Mouse (Mus musculus) T-helper 1 cell (primary cell): ENCODE data around the gene Atxn7l1.

Experiments
- in situ Hi-C: fragments of 300-600 bp; cut with MboI, MseI; formaldehyde crosslinking; loops from one replicate; pipeline ENCODE4 v1.15.1; 2025; ENCODE audit warnings: high pct_unique_total_duplicates

Gene Atxn7l1

GRCm38 (mm10) chr12:33314924-33315643 is 167.6 kb downstream of the Atxn7l1 start:
- in situ Hi-C loops = no loop called here

- in situ Hi-C loops = no loop called here
These were observed 168.3 kb downstream of the Atxn7l1 start for GRCm38 (mm10) chr12:33315804-33316203.

- in situ Hi-C loops = no loop called here
These were observed 170.5 kb downstream of the Atxn7l1 start for GRCm38 (mm10) chr12:33317792-33318530.

GRCm38 (mm10) chr12:33322547-33322946 is 175.1 kb downstream of the Atxn7l1 start:
- in situ Hi-C loops = no loop called here

GRCm38 (mm10) chr12:33323821-33324220 is 176.3 kb downstream of the Atxn7l1 start:
- in situ Hi-C loops = no loop called here

GRCm38 (mm10) chr12:33325424-33325823 is 177.9 kb downstream of the Atxn7l1 start:
- in situ Hi-C loops = no loop called here

GRCm38 (mm10) chr12:33332046-33332445 is 184.6 kb downstream of the Atxn7l1 start:
- in situ Hi-C loops = no loop called here

- in situ Hi-C loops = no loop called here
These were observed 185.3 kb downstream of the Atxn7l1 start for GRCm38 (mm10) chr12:33332796-33333195.

- in situ Hi-C loops = no loop called here
These were observed 186.4 kb downstream of the Atxn7l1 start for GRCm38 (mm10) chr12:33333914-33334313.

- in situ Hi-C loops = no loop called here
These were observed 187.0 kb downstream of the Atxn7l1 start for GRCm38 (mm10) chr12:33334511-33334910.

- in situ Hi-C loops = loop anchor here (5.0 kb wide), 1 partner anchor 308 kb away; no protein-coding TSS in a partner anchor
These were observed 187.5 kb downstream of the Atxn7l1 start for GRCm38 (mm10) chr12:33334951-33335350.

GRCm38 (mm10) chr12:33335410-33335809 is 187.9 kb downstream of the Atxn7l1 start:
- in situ Hi-C loops = loop anchor here (5.0 kb wide), 1 partner anchor 308 kb away; no protein-coding TSS in a partner anchor

- in situ Hi-C loops = loop anchor here (5.0 kb wide), 1 partner anchor 309 kb away; no protein-coding TSS in a partner anchor
These were observed 189.2 kb downstream of the Atxn7l1 start for GRCm38 (mm10) chr12:33336561-33337125.

- in situ Hi-C loops = loop anchor here (5.0 kb wide), 1 partner anchor 310 kb away; no protein-coding TSS in a partner anchor
These were observed 189.8 kb downstream of the Atxn7l1 start for GRCm38 (mm10) chr12:33337289-33337688.

- in situ Hi-C loops = loop anchor here (5.0 kb wide), 1 partner anchor 311 kb away; no protein-coding TSS in a partner anchor
These were observed 190.7 kb downstream of the Atxn7l1 start for GRCm38 (mm10) chr12:33338170-33338569.

- in situ Hi-C loops = loop anchor here (5.0 kb wide), 1 partner anchor 313 kb away; no protein-coding TSS in a partner anchor
These were observed 192.3 kb downstream of the Atxn7l1 start for GRCm38 (mm10) chr12:33339822-33340221.

GRCm38 (mm10) chr12:33340698-33341097 is 193.2 kb downstream of the Atxn7l1 start:
- in situ Hi-C loops = no loop called here

GRCm38 (mm10) chr12:33341351-33341892 is 193.9 kb downstream of the Atxn7l1 start:
- in situ Hi-C loops = no loop called here

- in situ Hi-C loops = no loop called here
These were observed 197.7 kb downstream of the Atxn7l1 start for GRCm38 (mm10) chr12:33344970-33345772.

GRCm38 (mm10) chr12:33345773-33346435 is 198.4 kb downstream of the Atxn7l1 start:
- in situ Hi-C loops = no loop called here
